In the genomic region with DNA sequence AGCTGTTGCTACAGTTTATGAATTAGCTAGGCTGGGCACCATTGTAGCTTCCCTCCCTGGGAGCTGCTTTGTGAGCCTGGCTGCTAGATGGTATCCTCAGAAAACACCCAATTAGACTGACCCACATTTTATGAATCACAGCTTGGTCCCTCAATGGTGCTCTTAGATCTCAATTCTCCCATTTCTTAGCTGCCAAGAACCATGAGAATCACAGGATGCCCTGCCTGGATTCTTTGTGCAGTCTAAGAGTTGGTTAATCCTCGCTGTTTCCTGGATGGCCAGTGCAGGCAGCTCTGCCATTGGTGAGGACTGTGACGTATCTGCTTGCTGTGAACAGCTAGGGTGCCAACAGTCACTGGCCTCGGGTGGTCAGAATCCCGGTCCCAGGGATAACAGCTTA, we compare ENCODE assay signal across 24 mouse cellular contexts. TPM values are rescaled to one million over a fixed set of nuclear protein-coding genes. Genes with fewer than 3 reads are reported as not detected.
"Had no signal": no experiment of that assay in that cellular context is flagged by ENCODE, and none has a peak within 500 bp of the region (broad histone marks: within the 10 kb centered on the region; RNA-seq: fewer than 3 reads in every experiment).

No protein-coding gene starts in this region.

- H3K4me2 ChIP-seq: liver, embryonic 13.5 days; midbrain, embryonic 11.5 days had no signal

- H3K27ac ChIP-seq: liver, embryonic 13.5 days; stomach, postnatal 0 days had no signal

- H3K27me3 ChIP-seq: liver, embryonic 13.5 days had no signal

- DNase-seq: kidney, adult 18-20 months; kidney, adult 9 months; kidney, postnatal 14 days; kidney, postnatal 4 days; liver, embryonic 13.5 days; lung, adult 2 months; lung, postnatal 14 days; lung, postnatal 4 days; midbrain, embryonic 14.5 days; thymus, adult 2 months; thymus, postnatal 14 days; thymus, postnatal 4 days had no signal

- H3K9ac ChIP-seq: liver, embryonic 13.5 days had no signal

- H3K36me3 ChIP-seq: liver, embryonic 13.5 days had no signal

- H3K4me3 ChIP-seq: liver, embryonic 13.5 days had no signal

- ATAC-seq: intestine, embryonic 16.5 days had no signal

- H3K4me1 ChIP-seq: liver, embryonic 13.5 days had no signal

- H3K9me3 ChIP-seq: liver, embryonic 13.5 days had no signal

RNA-seq across cellular contexts. Expression of a gene that starts 16.1 kb away (rescaled TPM):
- total RNA-seq: megakaryocyte progenitor cell, adult 5-6 weeks; megakaryocyte-erythroid progenitor cell, adult 5-6 weeks had no signal
- polyA plus RNA-seq: limb, embryonic 11.5 days; midbrain, embryonic 11.5 days; neural tube, embryonic 11.5 days had no signal

RNA-seq across cellular contexts. Expression of a gene that starts 23.5 kb away (rescaled TPM):
- total RNA-seq: layer of hippocampus, adult 18-20 months; liver, adult 2 months; megakaryocyte progenitor cell, adult 5-6 weeks; megakaryocyte-erythroid progenitor cell, adult 5-6 weeks; midbrain, postnatal 0 days had no signal
- polyA plus RNA-seq: intestine, embryonic 16.5 days; kidney, embryonic 16.5 days; limb, embryonic 11.5 days; liver, embryonic 13.5 days; liver, embryonic 16.5 days; midbrain, embryonic 11.5 days; midbrain, embryonic 14.5 days; neural tube, embryonic 11.5 days; stomach, postnatal 0 days had no signal
